Mouse (Mus musculus) cerebellum, adult 2 months (tissue): Measurements from ENCODE around the gene Ppp1r1c.

ENCODE experiments used
- CTCF ChIP-seq: fragments of 200-500 bp; IDR thresholded peaks from 2 replicates; pipeline ENCODE4 v1.5.1; 2011; ENCODE audit warnings: low read depth, mild to moderate bottlenecking, control low read depth, low read length, moderate library complexity, borderline replicate concordance; ENCODE audit not compliant: insufficient read depth
- POLR2A ChIP-seq: fragments of 200-500 bp; IDR thresholded peaks from 2 replicates; pipeline ENCODE4 v1.6.1; 2011; ENCODE audit warnings: low read length, control low read depth, borderline replicate concordance; ENCODE audit not compliant: insufficient read depth

- TF ChIP-seq POLR2A (no peak), CTCF (no peak)
Measured at GRCm38 (mm10) chr2:79715925-79716324, 8.3 kb downstream of the Ppp1r1c start.
